Mouse (Mus musculus) hindbrain, embryonic 12.5 days (tissue): ENCODE results near the gene Cldn3. TPM values are rescaled to one million over a fixed set of nuclear protein-coding genes. Genes with fewer than 3 reads are reported as not detected.

Experiments used
- ATAC-seq: fragments of 200-750 bp; cut with Nextera tagmentation; 2 replicates; pipeline ENCODE4 v1.8.0; 2017; ENCODE audit warnings: moderate TSS enrichment; ENCODE audit not compliant: low FRiP score
- H3K27ac ChIP-seq: fragments of 300-500 bp; sonication (generic); 2 replicates; pipeline ENCODE4 v1.5.1; 2016; ENCODE audit warnings: mild to moderate bottlenecking
- H3K27me3 ChIP-seq: fragments of 300-500 bp; sonication (generic); 2 replicates; pipeline ENCODE4 v1.6.1; 2016; ENCODE audit warnings: mild to moderate bottlenecking
- H3K36me3 ChIP-seq: fragments of 300-500 bp; sonication (generic); 2 replicates; pipeline ENCODE4 v1.6.1; 2016; ENCODE audit warnings: mild to moderate bottlenecking
- H3K4me1 ChIP-seq: fragments of 300-500 bp; sonication (generic); 2 replicates; pipeline ENCODE4 v1.6.1; 2016
- H3K4me2 ChIP-seq: fragments of 300-500 bp; sonication (generic); replicated peaks from 2 replicates; pipeline ENCODE4 v1.6.1; 2016; ENCODE audit warnings: mild to moderate bottlenecking
- H3K4me3 ChIP-seq: fragments of 300-500 bp; sonication (generic); 2 replicates; pipeline ENCODE4 v1.5.1; 2016; ENCODE audit warnings: mild to moderate bottlenecking
- H3K9ac ChIP-seq: fragments of 300-500 bp; sonication (generic); 2 replicates; pipeline ENCODE4 v1.6.1; 2016; ENCODE audit warnings: mild to moderate bottlenecking, moderate library complexity
- H3K9me3 ChIP-seq: fragments of 300-500 bp; sonication (generic); replicated peaks from 2 replicates; pipeline ENCODE4 v1.6.1; 2016; ENCODE audit warnings: mild to moderate bottlenecking
- WGBS: fragments of 180-500 bp; shearing (Covaris S2); methylation state at CpG from one replicate; pipeline ENCODE4 v1.1.7; 2016; 5-methylcytosine and 5-hydroxymethylcytosine counted together
- polyA plus RNA-seq: library from polyadenylated mRNA; unstranded; fragments of >200 nt; fragmentation: Nextera tagmentation; extraction: Ambion mirVana; gene quantifications from 2 replicates; pipeline ENCODE4 v1.2.1, GENCODE M21; 2016

Gene Cldn3
- polyA plus RNA-seq, 1 experiment from 2014 or later = 18.3 TPM

DNA sequence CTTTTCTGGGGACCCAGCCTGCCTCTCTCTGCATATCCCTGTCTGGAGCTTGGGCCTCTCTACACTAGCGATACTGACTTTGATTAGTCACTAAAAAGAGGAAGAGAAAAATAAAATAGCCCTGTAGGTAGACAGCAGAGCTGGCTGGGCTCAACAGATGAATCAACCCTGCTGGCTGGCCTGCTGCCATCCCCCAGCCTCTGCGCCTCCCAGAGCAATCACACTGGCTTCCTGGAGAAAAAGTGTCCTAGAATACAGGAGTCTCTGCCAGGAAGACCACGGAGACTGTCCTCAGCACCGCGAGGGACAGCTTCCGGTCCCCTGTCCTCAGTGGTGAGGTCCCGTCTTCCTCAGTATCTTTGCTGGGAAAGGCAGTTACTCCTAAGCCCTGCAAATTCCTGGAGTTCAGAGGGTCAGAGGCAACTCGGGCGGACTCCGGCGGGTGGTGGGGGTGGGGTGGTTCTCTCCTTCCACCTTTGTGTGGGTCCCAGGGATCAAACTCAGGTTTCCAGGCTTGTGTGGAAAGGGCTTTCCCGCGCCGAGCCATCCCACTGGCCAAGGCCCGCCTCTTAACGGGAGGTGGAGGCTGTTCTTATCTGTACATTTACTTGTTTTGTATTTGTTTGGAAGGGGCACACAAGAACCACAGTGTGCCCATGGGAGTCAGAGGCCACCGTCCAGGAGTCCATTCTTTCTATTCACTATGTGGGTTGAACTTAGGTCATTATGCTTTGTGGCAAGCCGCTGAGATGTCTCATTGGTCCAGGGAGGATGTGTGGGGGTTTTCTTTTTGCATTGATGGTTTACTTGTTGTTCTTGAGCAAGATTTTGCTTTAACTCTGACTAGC lies 43.2 kb downstream of the Cldn3 start:
- H3K9ac ChIP-seq = no peak overlapping the region
- WGBS = 54% methylated on average over 18 of the region's 18 CpGs
- ATAC-seq = no peak
- H3K27me3 ChIP-seq = peaks cover 4% of the 10 kb centered on the region; the same call in 1 of the 2 replicates
- no peak overlapping the region for H3K4me3 ChIP-seq
- no peak overlapping the region; the same call in 1 of the 2 replicates for H3K4me2 ChIP-seq
- H3K27ac ChIP-seq = no peak overlapping the region
- H3K36me3 ChIP-seq = no peaks in the 10 kb centered on the region
- H3K9me3 ChIP-seq = no peaks in the 10 kb centered on the region
- H3K4me1 ChIP-seq = peaks cover 29% of the 10 kb centered on the region

- no peak overlapping the region for H3K4me3 ChIP-seq
- peaks cover 12% of the 10 kb centered on the region; the same call in 1 of the 2 replicates for H3K4me1 ChIP-seq
- peaks cover 5% of the 10 kb centered on the region for H3K36me3 ChIP-seq
- 91% methylated on average over 5 of the region's 5 CpGs for WGBS
- no peaks in the 10 kb centered on the region for H3K27me3 ChIP-seq
- no peak overlapping the region for H3K9ac ChIP-seq
- no peaks in the 10 kb centered on the region for H3K9me3 ChIP-seq
- H3K27ac ChIP-seq = no peak overlapping the region
- H3K4me2 ChIP-seq = no peak overlapping the region
- no peak for ATAC-seq
Measured at GRCm38 (mm10) chr5:135032581-135032980, 46.6 kb downstream of the Cldn3 start.

GRCm38 (mm10) chr5:135034593-135034992 lies 48.6 kb downstream of the Cldn3 start:
- Histone ChIP-seq H3K4me3 (no peak overlapping the region), H3K9me3 (no peaks in the 10 kb centered on the region), H3K27ac (no peak overlapping the region), H3K4me2 (no peak overlapping the region), H3K36me3 (peaks cover 17% of the 10 kb centered on the region), H3K27me3 (no peaks in the 10 kb centered on the region), H3K4me1 (peaks cover under 1% of the 10 kb centered on the region; the same call in 1 of the 2 replicates), H3K9ac (no peak overlapping the region)
- WGBS = 88% methylated on average over 2 of the region's 2 CpGs
- ATAC-seq = no peak

DNA sequence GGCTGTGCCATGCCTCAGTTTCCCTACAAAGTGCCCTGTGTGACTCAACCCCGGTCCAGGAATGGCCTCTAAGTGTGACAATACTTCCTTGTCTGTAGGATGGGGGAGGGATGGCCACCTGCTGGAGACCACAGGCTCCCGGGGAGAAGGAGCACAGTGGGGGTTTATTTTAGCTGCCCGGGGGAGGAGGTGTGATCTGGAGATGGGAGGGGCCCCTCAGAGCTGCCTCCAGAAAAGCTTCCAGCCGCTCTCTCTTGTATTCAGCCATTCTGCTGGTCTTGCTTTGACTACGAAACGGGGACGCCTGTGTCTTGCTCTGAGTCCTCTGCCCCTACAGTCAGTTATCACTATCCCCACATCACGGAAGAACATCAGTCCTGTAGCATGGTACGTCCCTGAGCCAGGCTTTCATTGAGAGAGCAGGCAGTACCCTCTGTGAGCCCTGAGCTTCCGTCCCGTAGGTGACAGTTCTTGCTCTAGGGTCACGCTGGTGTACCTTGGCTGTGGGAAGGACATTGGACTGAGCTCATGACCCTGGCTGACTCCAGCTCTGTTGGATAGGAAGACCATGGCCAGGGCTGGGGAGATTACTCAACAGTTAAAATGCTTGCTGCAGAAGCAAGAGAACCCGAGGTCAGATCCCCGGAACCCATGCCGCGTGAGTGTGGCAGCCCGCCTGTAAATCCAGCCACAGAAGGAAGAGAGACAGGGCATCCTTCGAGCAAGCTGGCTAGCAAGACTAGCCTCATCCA lies 49.8 kb downstream of the Cldn3 start:
- H3K9ac ChIP-seq = no peak overlapping the region
- H3K9me3 ChIP-seq = no peaks in the 10 kb centered on the region
- H3K4me1 ChIP-seq = no peaks in the 10 kb centered on the region
- H3K4me2 ChIP-seq = no peak overlapping the region
- WGBS = 66% methylated on average over 18 of the region's 18 CpGs
- no peak overlapping the region for H3K4me3 ChIP-seq
- peaks cover 20% of the 10 kb centered on the region for H3K36me3 ChIP-seq
- no peak overlapping the region for H3K27ac ChIP-seq
- no peaks in the 10 kb centered on the region for H3K27me3 ChIP-seq
- ATAC-seq = no peak

Other genes starting within 250 kb of the Cldn3 start
- gene Eln, start 238.9 kb upstream of the Cldn3 start, polyA plus RNA-seq = 7.2 and 10.1 TPM in 2 replicates
- not detected in 2 replicates for gene Tmem270, start 79.5 kb upstream of the Cldn3 start, polyA plus RNA-seq
- gene Cldn13, start 70.7 kb upstream of the Cldn3 start, polyA plus RNA-seq = 2.4 and 2.6 TPM in 2 replicates
- gene Mettl27, start 53.8 kb upstream of the Cldn3 start, polyA plus RNA-seq = 10.4 and 10.5 TPM in 2 replicates
- 4.2 and 6.1 TPM in 2 replicates for gene Cldn4, start 39.3 kb upstream of the Cldn3 start, polyA plus RNA-seq
- 47.4 and 51.0 TPM in 2 replicates for gene Abhd11, start 22.9 kb downstream of the Cldn3 start, polyA plus RNA-seq
- gene Stx1a, start 37.3 kb downstream of the Cldn3 start, polyA plus RNA-seq = 34.3 and 38.7 TPM in 2 replicates
- gene Dnajc30, start 78.0 kb downstream of the Cldn3 start, polyA plus RNA-seq = 28.9 and 34.4 TPM in 2 replicates
- 113 and 119 TPM in 2 replicates for gene Bud23, start 78.7 kb downstream of the Cldn3 start, polyA plus RNA-seq
- gene Vps37d, start 92.1 kb downstream of the Cldn3 start, polyA plus RNA-seq = 31.6 and 34.2 TPM in 2 replicates
- 1.5 and 2.0 TPM in 2 replicates for gene Mlxipl, start 103.7 kb downstream of the Cldn3 start, polyA plus RNA-seq
- gene Tbl2, start 163.4 kb downstream of the Cldn3 start, polyA plus RNA-seq = 26.9 and 27.2 TPM in 2 replicates
- 45.1 and 45.9 TPM in 2 replicates for gene Bcl7b, start 182.1 kb downstream of the Cldn3 start, polyA plus RNA-seq
- gene Baz1b, start 201.1 kb downstream of the Cldn3 start, polyA plus RNA-seq = 63.6 and 63.7 TPM in 2 replicates